Mouse (Mus musculus) hindbrain, postnatal 0 days (tissue): ENCODE data around the gene Slc7a1. TPM values are rescaled to one million over a fixed set of nuclear protein-coding genes. Genes with fewer than 3 reads are reported as not detected.
A peak's percentile ranks its signal among the peaks of the same experiment; 100 is the strongest.

Experiments used
- ATAC-seq: fragments of 200-750 bp; cut with Nextera tagmentation; 2 replicates; pipeline ENCODE4 v1.8.0; 2017; ENCODE audit warnings: mild to moderate bottlenecking, moderate TSS enrichment, moderate library complexity
- DNase-seq: peaks from one replicate; pipeline ENCODE4 v3.0.0-alpha.2; 2015; ENCODE audit warnings: low spot score
- H3K27ac ChIP-seq: fragments of 300-500 bp; sonication (generic); 2 replicates; pipeline ENCODE4 v1.5.1; 2014; ENCODE audit warnings: mild to moderate bottlenecking
- H3K27me3 ChIP-seq: fragments of 300-500 bp; sonication (generic); 2 replicates; pipeline ENCODE4 v1.6.1; 2014; ENCODE audit warnings: low read length, mixed read lengths; ENCODE audit not compliant: insufficient read depth
- H3K36me3 ChIP-seq: fragments of 300-500 bp; sonication (generic); 2 replicates; pipeline ENCODE4 v1.6.1; 2014; ENCODE audit warnings: low read length, mixed read lengths; ENCODE audit not compliant: insufficient read depth
- H3K4me1 ChIP-seq: fragments of 300-500 bp; sonication (generic); 2 replicates; pipeline ENCODE4 v1.6.1; 2014; ENCODE audit warnings: antibody characterized with exemption, low read length, mixed read lengths; ENCODE audit not compliant: insufficient read depth
- H3K4me2 ChIP-seq: fragments of 300-500 bp; sonication (generic); 2 replicates; pipeline ENCODE4 v1.6.1; 2014; ENCODE audit warnings: low read depth, mild to moderate bottlenecking, low read length, moderate library complexity, mixed read lengths
- H3K4me3 ChIP-seq: fragments of 300-500 bp; sonication (generic); 2 replicates; pipeline ENCODE4 v1.5.1; 2014; ENCODE audit warnings: low read length
- H3K9ac ChIP-seq: fragments of 300-500 bp; sonication (generic); replicated peaks from 2 replicates; pipeline ENCODE4 v1.6.1; 2014; ENCODE audit warnings: mild to moderate bottlenecking, low read length, moderate library complexity, mixed read lengths
- H3K9me3 ChIP-seq: fragments of 300-500 bp; sonication (generic); 2 replicates; pipeline ENCODE4 v1.6.1; 2016; ENCODE audit warnings: low read length, mixed read lengths
- CTCF ChIP-seq: IDR thresholded peaks from 2 replicates; pipeline ENCODE4 v1.5.1; 2016; ENCODE audit warnings: antibody characterized with exemption, control low read depth, low read depth
- WGBS: fragments of 180-500 bp; shearing (Covaris S2); extraction: QIAGEN DNeasy Blood & Tissue Kit; methylation state at CpG from one replicate; pipeline ENCODE4 v1.1.7; 2014; 5-methylcytosine and 5-hydroxymethylcytosine counted together
- polyA plus RNA-seq: library from polyadenylated mRNA; unstranded; fragments of >200 nt; fragmentation: Nextera tagmentation; extraction: Ambion mirVana; gene quantifications from 2 replicates; pipeline ENCODE4 v1.2.1, GENCODE M21; 2015
- total RNA-seq: library from RNA; depleted of rRNA; stranded (reverse); fragments of >200 nt; gene quantifications from 2 replicates; pipeline ENCODE4 v1.2.3, GENCODE M21; 2014

The Slc7a1 gene
- total and polyA plus RNA-seq, 2 experiments from 2014 or later = 42.3 to 58.5 TPM

DNA sequence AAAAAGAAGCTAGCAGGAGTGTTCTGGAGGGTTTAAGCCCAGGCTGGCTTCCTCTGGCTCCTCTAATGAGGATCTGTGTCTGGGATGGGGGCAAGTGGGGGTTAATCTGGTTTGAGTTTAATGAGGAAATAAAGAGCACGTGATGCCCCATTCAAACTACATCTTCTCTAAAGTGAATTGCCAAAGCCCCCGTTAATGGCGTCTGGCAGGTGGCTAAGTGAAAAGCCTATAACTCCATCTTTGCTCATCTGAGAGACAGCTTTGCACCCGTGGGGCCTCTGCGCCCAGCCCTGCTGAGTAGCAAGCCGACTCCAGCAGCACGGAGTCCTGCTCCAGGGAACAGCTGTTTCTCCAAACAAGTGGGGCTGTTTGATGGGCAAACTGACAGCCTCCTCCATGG, 109.8 kb downstream of the Slc7a1 start:
- Histone ChIP-seq H3K36me3 (no peaks in the 10 kb centered on the region; the same call in 1 of the 2 replicates), H3K4me3 (no peak overlapping the region), H3K9me3 (no peaks in the 10 kb centered on the region), H3K27ac (no peak overlapping the region), H3K27me3 (no peaks in the 10 kb centered on the region), H3K4me2 (no peak overlapping the region), H3K4me1 (no peaks in the 10 kb centered on the region), H3K9ac (no peak overlapping the region)
- TF ChIP-seq CTCF = no peak
- WGBS = 37% methylated on average over 7 of the region's 7 CpGs
- peak; percentile 15 for DNase-seq
- no peak for ATAC-seq

DNA sequence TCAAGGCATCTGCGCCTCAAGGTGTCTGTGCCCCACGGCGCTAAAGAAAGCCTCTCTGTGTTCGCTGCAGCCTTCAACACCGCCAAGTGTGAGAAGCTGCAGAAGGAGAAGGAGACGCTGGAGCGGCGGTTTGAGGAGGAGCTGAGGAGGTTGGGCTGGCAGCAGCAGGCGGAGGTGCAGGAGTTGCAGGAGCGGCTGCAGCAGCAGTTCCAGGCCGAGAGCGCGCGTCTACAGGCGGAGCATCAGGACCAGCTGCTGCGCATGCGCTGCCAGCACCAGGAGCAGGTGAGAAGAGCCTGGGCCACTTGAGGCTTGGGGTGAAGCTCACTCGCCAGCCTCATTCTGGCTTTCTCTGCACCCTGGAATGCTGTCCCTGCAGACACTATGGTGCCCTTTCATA, 110.9 kb downstream of the Slc7a1 start:
- no peaks in the 10 kb centered on the region for H3K9me3 ChIP-seq
- H3K27ac ChIP-seq = no peak overlapping the region

GRCm38 (mm10) chr5:148287529-148287928, 112.2 kb downstream of the Slc7a1 start:
- Histone ChIP-seq H3K4me1 (no peaks in the 10 kb centered on the region), H3K36me3 (no peaks in the 10 kb centered on the region; the same call in 1 of the 2 replicates), H3K27me3 (no peaks in the 10 kb centered on the region), H3K9me3 (no peaks in the 10 kb centered on the region), H3K9ac (no peak overlapping the region), H3K4me3 (no peak overlapping the region), H3K27ac (no peak overlapping the region), H3K4me2 (no peak overlapping the region)
- TF ChIP-seq CTCF = no peak
- 89% methylated on average over 5 of the region's 5 CpGs for WGBS
- no peak for DNase-seq
- ATAC-seq = no peak

More for the DNA sequence above, 110.9 kb downstream of the Slc7a1 start:
- TF ChIP-seq CTCF = no peak
- Histone ChIP-seq H3K36me3 (no peaks in the 10 kb centered on the region; the same call in 1 of the 2 replicates), H3K4me3 (no peak overlapping the region), H3K27me3 (no peaks in the 10 kb centered on the region), H3K4me2 (no peak overlapping the region), H3K4me1 (no peaks in the 10 kb centered on the region), H3K9ac (no peak overlapping the region)
- WGBS = 74% methylated on average over 18 of the region's 18 CpGs
- ATAC-seq (no peak), DNase-seq (no peak)

GRCm38 (mm10) chr5:148283584-148283983, 116.1 kb downstream of the Slc7a1 start:
- 70% methylated on average over 3 of the region's 3 CpGs for WGBS
- TF ChIP-seq CTCF = no peak

DNA sequence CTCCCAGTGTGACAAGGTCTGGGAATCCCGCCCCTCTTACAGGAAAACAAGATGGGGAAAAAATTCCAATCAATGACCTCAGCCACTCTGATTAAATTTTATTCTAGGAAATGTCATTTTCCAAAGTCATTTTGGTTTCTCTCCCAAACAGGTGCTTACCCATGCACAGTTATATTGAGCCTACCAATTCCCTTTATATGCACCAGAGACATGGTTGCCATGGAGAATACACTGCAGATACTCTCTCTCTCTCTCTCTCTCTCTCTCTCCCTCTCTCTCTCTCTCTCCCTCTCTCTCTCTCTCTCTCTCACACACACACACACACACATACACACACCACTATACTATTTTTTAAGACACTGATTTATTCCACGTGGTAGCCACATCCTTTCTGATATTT, 116.5 kb downstream of the Slc7a1 start:
- H3K27me3 ChIP-seq = no peaks in the 10 kb centered on the region
- no peak for TF ChIP-seq CTCF
- H3K36me3 ChIP-seq = no peaks in the 10 kb centered on the region
- peak; percentile 24 for DNase-seq
- H3K9me3 ChIP-seq = no peaks in the 10 kb centered on the region
- 65% methylated on average over 2 of the region's 2 CpGs for WGBS
- no peak overlapping the region for H3K4me2 ChIP-seq
- no peak overlapping the region for H3K4me3 ChIP-seq
- H3K4me1 ChIP-seq = no peaks in the 10 kb centered on the region
- no peak overlapping the region for H3K9ac ChIP-seq
- H3K27ac ChIP-seq = peak overlapping the region; percentile 16; the same call in 1 of the 2 replicates
- 0 out of 2 replicates have a peak, but pooled peaks have one; percentile 55 for ATAC-seq

More at GRCm38 (mm10) chr5:148283584-148283983, 116.1 kb downstream of the Slc7a1 start:
- H3K4me1 ChIP-seq = no peaks in the 10 kb centered on the region
- H3K27me3 ChIP-seq = no peaks in the 10 kb centered on the region
- H3K36me3 ChIP-seq = no peaks in the 10 kb centered on the region
- no peak overlapping the region for H3K4me3 ChIP-seq
- H3K4me2 ChIP-seq = no peak overlapping the region
- no peak for ATAC-seq
- no peaks in the 10 kb centered on the region for H3K9me3 ChIP-seq
- DNase-seq = no peak
- no peak overlapping the region for H3K27ac ChIP-seq
- no peak overlapping the region for H3K9ac ChIP-seq

GRCm38 (mm10) chr5:148282631-148283030, 117.1 kb downstream of the Slc7a1 start:
- WGBS = 88% methylated on average over 5 of the region's 5 CpGs
- TF ChIP-seq CTCF = no peak
- H3K27ac ChIP-seq = peak overlapping the region; percentile 16
- H3K27me3 ChIP-seq = no peaks in the 10 kb centered on the region
- H3K4me3 ChIP-seq = no peak overlapping the region
- H3K9me3 ChIP-seq = no peaks in the 10 kb centered on the region
- H3K4me2 ChIP-seq = no peak overlapping the region
- DNase-seq = no peak
- no peaks in the 10 kb centered on the region for H3K4me1 ChIP-seq
- H3K9ac ChIP-seq = no peak overlapping the region
- H3K36me3 ChIP-seq = no peaks in the 10 kb centered on the region
- no peak for ATAC-seq

GRCm38 (mm10) chr5:148282093-148282492, 117.6 kb downstream of the Slc7a1 start:
- Histone ChIP-seq H3K4me1 (no peaks in the 10 kb centered on the region), H3K4me3 (no peak overlapping the region), H3K4me2 (no peak overlapping the region), H3K36me3 (no peaks in the 10 kb centered on the region), H3K27ac (no peak overlapping the region), H3K9me3 (no peaks in the 10 kb centered on the region), H3K27me3 (no peaks in the 10 kb centered on the region), H3K9ac (no peak overlapping the region)
- no peak for DNase-seq
- ATAC-seq = no peak
- TF ChIP-seq CTCF = no peak
- WGBS = 85% methylated on average over 6 of the region's 6 CpGs
